In the genomic region with DNA sequence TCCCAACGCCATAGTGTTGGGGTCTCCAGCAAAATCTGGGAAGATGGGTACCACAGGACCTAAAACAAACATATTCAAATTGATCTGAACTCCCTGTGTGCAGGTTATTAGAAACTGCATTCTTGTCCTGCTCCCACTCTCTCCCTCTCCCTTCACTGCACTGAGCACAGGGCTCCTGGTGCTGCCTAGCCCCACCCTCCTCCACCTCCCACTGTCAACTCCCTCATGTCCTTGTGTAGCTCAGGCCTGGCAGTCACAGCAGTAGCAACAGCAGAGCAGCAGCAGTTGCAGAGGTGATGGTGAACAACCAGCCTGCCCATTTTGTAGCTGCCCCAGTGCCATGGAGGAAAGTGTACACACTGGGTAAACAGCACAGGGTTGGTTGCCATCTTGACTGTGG, we compare ENCODE assay signal across 11 mouse cellular contexts.
"Had no signal": no experiment of that assay in that cellular context is flagged by ENCODE, and none has a peak within 500 bp of the region (broad histone marks: within the 10 kb centered on the region; RNA-seq: fewer than 3 reads in every experiment).

No protein-coding gene starts in this region.

- DNase-seq: left cerebral cortex, postnatal 4 days; lung, adult 2 months; lung, postnatal 36 days; right cerebral cortex, postnatal 14 days; thymus, postnatal 14 days had no signal

- H3K9me3 ChIP-seq: limb, embryonic 13.5 days; midbrain, embryonic 15.5 days; stomach, embryonic 15.5 days had no signal

- H3K27ac ChIP-seq: limb, embryonic 13.5 days; liver, embryonic 14.5 days; midbrain, embryonic 15.5 days; stomach, embryonic 15.5 days had no signal

- H3K27me3 ChIP-seq: limb, embryonic 13.5 days; midbrain, embryonic 15.5 days; stomach, embryonic 15.5 days had no signal

- H3K4me2 ChIP-seq: limb, embryonic 13.5 days; midbrain, embryonic 15.5 days; stomach, embryonic 15.5 days had no signal

- H3K9ac ChIP-seq: limb, embryonic 13.5 days; liver, embryonic 14.5 days; midbrain, embryonic 15.5 days; stomach, embryonic 15.5 days had no signal

- H3K4me3 ChIP-seq: limb, embryonic 13.5 days; midbrain, embryonic 15.5 days; stomach, embryonic 15.5 days had no signal

- H3K36me3 ChIP-seq: limb, embryonic 13.5 days; midbrain, embryonic 15.5 days; stomach, embryonic 15.5 days had no signal

- H3K4me1 ChIP-seq: limb, embryonic 13.5 days; midbrain, embryonic 15.5 days; stomach, embryonic 15.5 days had no signal

- ATAC-seq: intestine, embryonic 16.5 days; lung, postnatal 0 days; midbrain, embryonic 15.5 days had no signal
